Mouse (Mus musculus): Measurements from ENCODE around the gene Ctnnbip1.

DNA sequence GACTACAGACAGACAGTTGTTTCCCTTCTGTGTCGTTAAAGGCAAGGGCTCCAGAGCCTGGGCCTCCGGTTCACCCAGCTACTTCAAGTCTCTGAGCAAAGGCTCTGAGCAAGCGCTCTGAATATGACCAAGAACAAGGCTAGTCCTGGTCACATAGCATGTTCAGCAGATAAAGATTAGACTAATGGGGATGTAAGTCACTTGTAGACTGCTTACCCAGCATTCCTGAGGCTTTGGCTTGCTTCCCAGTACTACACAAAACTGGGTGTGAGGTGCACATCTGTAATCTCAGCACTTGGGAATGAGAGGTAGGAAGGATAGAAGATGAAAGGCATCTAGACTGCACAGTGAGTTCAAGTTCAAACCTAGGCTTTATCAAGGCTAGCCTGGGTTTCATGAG is 40.4 kb downstream of the Ctnnbip1 start:
- TF ChIP-seq CTCF (IDR thresholded peaks at IDR 0.05; ENCODE audit: control insufficient read depth, insufficient read depth, insufficient replicate concordance, low read depth, low read length): no peak
- TF ChIP-seq POLR2A (IDR thresholded peaks at IDR 0.05; ENCODE audit: control insufficient read depth, low read depth, low read length): no peak
